Mouse (Mus musculus) monocyte, adult 2 months (primary cell): ENCODE data around the gene Sox5.

ENCODE experiments used
- DNase-seq, 2 experiments: peaks; one replicate each; pipeline ENCODE4 v3.0.0; 2022; ENCODE audit warnings: low spot score in 2 of 2, low read depth in 1 of 2

Gene Sox5

GRCm38 (mm10) chr6:143830131-143830530 is 951.6 kb downstream of the Sox5 start:
- DNase-seq, result no peak

- no peak for DNase-seq
These were observed 955.0 kb downstream of the Sox5 start for GRCm38 (mm10) chr6:143826786-143827185.

GRCm38 (mm10) chr6:143825966-143826365 is 955.8 kb downstream of the Sox5 start:
- DNase-seq, result no peak

GRCm38 (mm10) chr6:143825086-143825485 is 956.7 kb downstream of the Sox5 start:
- DNase-seq, result no peak

- no peak for DNase-seq
These were observed 993.3 kb downstream of the Sox5 start for GRCm38 (mm10) chr6:143788446-143788845.

- no peak for DNase-seq
These were observed 994.4 kb downstream of the Sox5 start for GRCm38 (mm10) chr6:143787360-143787759.

GRCm38 (mm10) chr6:143785685-143786084 is 996.1 kb downstream of the Sox5 start:
- DNase-seq, result no peak
